Mouse (Mus musculus) CD4-positive helper T cell, adult 2 months (primary cell): Measurements from ENCODE around the gene Eme2.
A peak's percentile ranks its signal among the peaks of the same experiment; 100 is the strongest.

Source experiments
- DNase-seq: peaks from one replicate; pipeline ENCODE4 v3.0.0-alpha.2; 2012; ENCODE audit warnings: low read depth, missing footprints, low spot score

The Eme2 gene

GRCm38 (mm10) chr17:24877336-24878116 is 17.4 kb downstream of the Eme2 start:
- no peak for DNase-seq

GRCm38 (mm10) chr17:24874989-24875388 is 19.9 kb downstream of the Eme2 start:
- no peak for DNase-seq

- no peak for DNase-seq
Measured at GRCm38 (mm10) chr17:24874405-24874745, 20.5 kb downstream of the Eme2 start.

GRCm38 (mm10) chr17:24873695-24874404 is 21.0 kb downstream of the Eme2 start:
- DNase-seq = no peak

- DNase-seq = no peak
Measured at GRCm38 (mm10) chr17:24867914-24868313, 27.0 kb downstream of the Eme2 start.

- DNase-seq = no peak
Measured at GRCm38 (mm10) chr17:24865776-24866175, 29.1 kb downstream of the Eme2 start, which contains the start of gene Igfals. TSS of gene Igfals (plus strand) at chr17:24865997.

GRCm38 (mm10) chr17:24861785-24862184 is 33.1 kb downstream of the Eme2 start:
- DNase-seq = no peak

- DNase-seq = no peak
Measured at GRCm38 (mm10) chr17:24860076-24860475, 34.8 kb downstream of the Eme2 start.

- DNase-seq = no peak
Measured at GRCm38 (mm10) chr17:24858967-24859366, 35.9 kb downstream of the Eme2 start.

GRCm38 (mm10) chr17:24857831-24858470 is 36.9 kb downstream of the Eme2 start:
- no peak for DNase-seq

GRCm38 (mm10) chr17:24856589-24856988 is 38.3 kb downstream of the Eme2 start:
- no peak for DNase-seq

GRCm38 (mm10) chr17:24855838-24856464 is 38.9 kb downstream of the Eme2 start:
- DNase-seq = no peak

- no peak for DNase-seq
Measured at GRCm38 (mm10) chr17:24851381-24852125, 43.3 kb downstream of the Eme2 start.

GRCm38 (mm10) chr17:24850773-24851127 is 44.1 kb downstream of the Eme2 start:
- no peak for DNase-seq

GRCm38 (mm10) chr17:24850065-24850772 is 44.7 kb downstream of the Eme2 start, which contains the start of gene Fahd1:
TSS of gene Fahd1 (minus strand) at chr17:24850364.
- peak; percentile 98 for DNase-seq

GRCm38 (mm10) chr17:24849733-24850064 is 45.2 kb downstream of the Eme2 start:
- DNase-seq = no peak

- DNase-seq = no peak
Measured at GRCm38 (mm10) chr17:24848600-24849031, 46.3 kb downstream of the Eme2 start.

- DNase-seq = no peak
Measured at GRCm38 (mm10) chr17:24847386-24847785, 47.5 kb downstream of the Eme2 start.

GRCm38 (mm10) chr17:24844525-24844924 is 50.4 kb downstream of the Eme2 start:
- no peak for DNase-seq

- no peak for DNase-seq
Measured at GRCm38 (mm10) chr17:24842631-24843030, 52.3 kb downstream of the Eme2 start.

- DNase-seq = peak; percentile 50
Measured at GRCm38 (mm10) chr17:24841133-24841532, 53.8 kb downstream of the Eme2 start.
